Mouse (Mus musculus) embryo, embryonic 11 days (tissue): ENCODE results near the gene Spag5.

ENCODE experiments used
- DNase-seq: peaks from one replicate; pipeline ENCODE4 v3.0.0-alpha.2; 2015

Spag5 gene

GRCm38 (mm10) chr11:78354905-78355304 lies 53.6 kb downstream of the Spag5 start:
- DNase-seq: no peak

- peak; percentile 81 for DNase-seq
These were observed 54.3 kb downstream of the Spag5 start for GRCm38 (mm10) chr11:78355471-78356238.

- peak; percentile 51 for DNase-seq
These were observed 57.1 kb downstream of the Spag5 start for GRCm38 (mm10) chr11:78358330-78359007.

GRCm38 (mm10) chr11:78360125-78360788 lies 58.9 kb downstream of the Spag5 start:
- DNase-seq: peak; percentile 90

GRCm38 (mm10) chr11:78360789-78361131 lies 59.4 kb downstream of the Spag5 start:
- DNase-seq: no peak

GRCm38 (mm10) chr11:78363309-78364007 lies 62.1 kb downstream of the Spag5 start:
- no peak for DNase-seq

- DNase-seq: no peak
These were observed 62.8 kb downstream of the Spag5 start for GRCm38 (mm10) chr11:78364103-78364502.

- no peak for DNase-seq
These were observed 66.3 kb downstream of the Spag5 start for GRCm38 (mm10) chr11:78367456-78368225.

GRCm38 (mm10) chr11:78370389-78370788 lies 69.1 kb downstream of the Spag5 start:
- no peak for DNase-seq

- no peak for DNase-seq
These were observed 70.4 kb downstream of the Spag5 start for GRCm38 (mm10) chr11:78371711-78372110.
